Mouse (Mus musculus) CD4-positive helper T cell, adult 2 months (primary cell): ENCODE results near the gene Reln.

Experiments used
- DNase-seq: peaks from one replicate; pipeline ENCODE4 v3.0.0-alpha.2; 2012; ENCODE audit warnings: low read depth, missing footprints, low spot score

Gene Reln

GRCm38 (mm10) chr5:21934173-21934698, 410.3 kb downstream of the Reln start:
- DNase-seq = no peak

GRCm38 (mm10) chr5:21933340-21934075, 411.0 kb downstream of the Reln start:
- DNase-seq = no peak

GRCm38 (mm10) chr5:21931151-21931550, 413.4 kb downstream of the Reln start:
- DNase-seq = no peak

DNA sequence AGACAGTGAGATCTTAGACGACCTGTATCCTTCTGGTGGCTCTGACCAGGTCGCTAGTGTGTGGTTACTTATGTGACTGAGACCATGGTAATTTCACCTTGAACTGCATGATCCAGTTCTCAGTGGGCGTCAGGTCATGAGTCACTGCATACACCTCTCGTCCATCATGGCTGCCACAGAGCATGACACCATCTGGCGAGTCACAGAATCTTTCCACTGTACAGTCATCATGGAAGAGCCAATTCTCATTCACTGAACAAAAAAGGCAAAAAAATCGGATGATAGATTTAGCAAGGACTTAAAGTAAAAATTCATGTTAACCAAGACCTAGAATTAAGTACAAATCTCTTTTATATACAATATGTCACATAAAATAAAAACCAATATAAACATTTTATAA, 424.2 kb downstream of the Reln start:
- no peak for DNase-seq

GRCm38 (mm10) chr5:21919281-21919780, 425.2 kb downstream of the Reln start:
- no peak for DNase-seq

- no peak for DNase-seq
Observed at GRCm38 (mm10) chr5:21915973-21916372, 428.5 kb downstream of the Reln start.

DNA sequence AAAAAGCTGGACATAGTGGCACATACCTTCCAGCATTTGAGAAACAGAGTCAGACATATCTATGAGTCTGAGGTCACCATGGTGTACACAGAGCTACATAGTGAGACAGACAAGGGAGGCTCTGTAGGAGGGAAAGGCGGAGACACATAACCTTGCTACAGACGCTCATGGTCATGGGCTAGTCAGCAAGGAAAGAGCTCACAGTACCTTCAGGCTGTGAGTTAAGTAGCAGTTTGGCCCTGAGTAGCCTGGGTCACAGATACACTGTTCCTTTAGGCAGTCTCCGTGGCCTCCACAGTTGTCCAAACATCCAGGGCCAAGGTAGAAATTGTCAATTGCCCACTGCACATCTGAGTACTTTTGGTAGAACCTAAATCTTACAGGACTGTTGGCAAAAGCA, 429.7 kb downstream of the Reln start:
- no peak for DNase-seq

DNA sequence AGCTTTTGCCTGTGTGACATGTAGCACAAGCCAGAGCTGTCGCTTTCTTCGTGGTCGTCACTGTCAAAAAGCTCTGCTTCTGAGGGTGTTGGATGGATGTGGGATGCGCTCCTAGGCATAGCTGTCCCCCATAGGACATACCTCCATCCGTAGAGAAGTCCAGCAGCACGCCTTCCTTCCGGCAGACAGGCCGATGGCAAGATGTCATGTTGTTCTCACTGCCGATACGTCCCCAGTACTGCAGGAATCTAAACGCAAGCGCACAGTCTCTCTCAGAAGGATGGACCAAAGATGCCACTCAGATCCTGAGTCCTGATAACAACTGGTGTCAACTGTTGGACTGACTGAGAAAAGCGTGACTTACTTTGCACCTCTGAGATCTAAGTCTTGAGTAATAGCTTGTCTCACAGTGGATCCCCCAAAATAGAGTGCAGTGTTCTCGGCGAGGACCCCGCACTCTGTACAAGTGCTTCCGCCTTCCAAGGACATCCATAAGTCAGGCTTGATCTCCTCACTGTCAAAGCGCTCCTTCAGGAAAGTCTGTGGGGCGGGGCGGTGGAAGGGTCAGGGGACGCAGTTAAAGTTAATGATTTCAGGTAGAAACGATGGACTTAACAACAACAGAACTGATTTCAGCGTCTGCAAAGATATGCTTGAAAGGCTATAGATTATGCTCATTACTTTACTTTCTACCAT, 431.5 kb downstream of the Reln start:
- no peak for DNase-seq

- no peak for DNase-seq
Observed at GRCm38 (mm10) chr5:21910726-21911125, 433.8 kb downstream of the Reln start.

GRCm38 (mm10) chr5:21909713-21910112, 434.8 kb downstream of the Reln start:
- DNase-seq = no peak

GRCm38 (mm10) chr5:21901411-21901810, 443.1 kb downstream of the Reln start:
- no peak for DNase-seq

GRCm38 (mm10) chr5:21900891-21901290, 443.6 kb downstream of the Reln start:
- DNase-seq = no peak

GRCm38 (mm10) chr5:21898875-21899274, 445.6 kb downstream of the Reln start:
- no peak for DNase-seq

DNA sequence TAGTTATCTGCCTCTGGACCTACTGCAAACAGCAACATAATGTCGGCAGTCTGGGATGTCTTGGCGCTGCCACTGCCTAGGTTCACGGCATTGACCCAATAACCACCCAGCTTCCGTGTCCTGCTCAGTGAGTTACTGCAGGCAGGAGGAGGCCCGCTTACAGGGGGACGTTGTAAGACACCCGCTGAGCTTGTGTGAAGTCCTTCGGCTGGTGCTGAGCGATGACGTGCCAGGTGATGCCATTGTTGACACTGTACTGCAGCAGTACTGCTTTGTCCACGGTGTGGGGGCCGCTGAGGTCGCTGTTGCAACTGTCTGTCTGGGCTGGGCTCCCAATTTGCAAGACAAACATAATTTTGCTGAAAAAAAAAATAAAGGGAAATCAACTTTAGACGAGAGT, 447.9 kb downstream of the Reln start:
- DNase-seq = no peak

DNA sequence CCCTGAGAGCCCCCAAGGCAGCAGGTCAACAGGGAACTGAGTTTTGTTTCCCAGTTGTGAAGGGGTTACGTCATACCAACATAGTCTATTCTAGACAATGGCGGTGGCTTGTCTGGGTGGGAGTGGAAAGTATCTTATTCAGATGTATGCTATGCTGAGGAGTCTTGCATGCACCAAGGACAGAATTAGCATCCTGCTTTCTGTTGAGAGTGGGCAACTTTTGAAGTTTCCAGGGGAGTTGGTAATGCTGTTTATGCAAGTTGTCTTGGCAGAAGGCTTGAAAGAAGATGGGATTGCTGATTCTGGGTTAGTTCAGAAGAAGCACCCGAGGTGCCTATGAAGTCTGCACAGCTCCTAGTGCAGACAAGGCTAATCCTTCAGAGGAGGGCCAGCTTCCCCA, 450.3 kb downstream of the Reln start:
- DNase-seq = no peak

- DNase-seq = no peak
Observed at GRCm38 (mm10) chr5:21866750-21867149, 477.8 kb downstream of the Reln start.

GRCm38 (mm10) chr5:21866311-21866712, 478.2 kb downstream of the Reln start:
- no peak for DNase-seq

DNA sequence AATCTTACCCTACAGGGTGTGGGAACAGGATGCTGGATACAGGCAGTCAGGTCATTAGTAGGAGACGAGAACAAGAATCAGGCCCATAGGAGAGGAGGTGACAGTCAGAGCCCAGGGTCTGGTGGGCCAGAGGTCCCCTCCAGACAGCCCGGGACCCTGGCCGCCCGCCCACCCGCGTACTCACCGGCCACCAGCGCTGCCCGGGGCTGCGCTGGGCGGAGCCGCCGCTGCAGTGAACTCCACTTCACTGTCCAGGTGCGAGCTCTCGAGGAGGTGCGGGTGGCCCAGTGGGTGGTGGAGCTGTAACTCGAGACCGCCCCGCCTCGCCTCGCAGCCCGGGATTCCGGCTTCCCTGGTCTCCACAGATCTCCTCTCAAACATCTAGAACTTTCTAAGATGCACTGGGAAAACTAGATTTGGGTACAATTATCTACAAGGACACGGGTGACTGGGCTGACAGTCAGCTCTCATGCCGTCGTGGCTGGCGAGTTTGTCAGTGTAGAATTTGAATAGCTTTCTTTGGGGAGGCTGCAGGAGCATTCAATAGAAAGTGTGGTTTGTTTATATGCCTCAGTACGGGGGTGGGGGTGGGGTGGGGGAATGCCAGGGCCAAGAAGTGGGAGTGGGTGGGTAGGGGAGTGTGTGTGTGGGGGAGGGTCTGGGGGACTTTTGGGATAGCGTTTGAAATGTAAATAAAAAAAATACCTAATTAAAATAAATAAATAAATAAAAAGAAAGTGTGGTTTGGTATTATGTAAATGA, 479.0 kb downstream of the Reln start, which contains the start of gene Slc26a5:
TSS of gene Slc26a5 (minus strand) at position 259 of the 762 bp plus-strand sequence.
- no peak for DNase-seq

DNA sequence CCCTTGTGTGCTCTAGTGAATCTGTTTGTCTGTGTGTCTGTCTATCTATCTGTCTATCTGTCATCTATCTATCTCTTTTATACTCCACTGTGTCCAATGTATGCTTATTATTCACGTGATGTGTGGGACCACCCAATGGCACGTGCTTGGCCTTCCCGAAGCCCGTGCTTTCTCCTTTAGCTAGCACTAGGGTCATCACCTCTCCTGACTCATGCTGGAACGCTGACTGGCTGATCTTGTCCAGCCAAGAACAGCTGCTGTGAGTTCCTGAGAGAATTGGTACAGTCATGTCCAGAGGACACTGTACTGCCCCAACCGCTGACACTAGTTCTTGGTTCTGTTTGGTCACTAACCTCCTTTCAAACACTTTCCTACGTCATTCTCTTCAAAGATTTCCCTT, 485.8 kb downstream of the Reln start:
- no peak for DNase-seq

DNA sequence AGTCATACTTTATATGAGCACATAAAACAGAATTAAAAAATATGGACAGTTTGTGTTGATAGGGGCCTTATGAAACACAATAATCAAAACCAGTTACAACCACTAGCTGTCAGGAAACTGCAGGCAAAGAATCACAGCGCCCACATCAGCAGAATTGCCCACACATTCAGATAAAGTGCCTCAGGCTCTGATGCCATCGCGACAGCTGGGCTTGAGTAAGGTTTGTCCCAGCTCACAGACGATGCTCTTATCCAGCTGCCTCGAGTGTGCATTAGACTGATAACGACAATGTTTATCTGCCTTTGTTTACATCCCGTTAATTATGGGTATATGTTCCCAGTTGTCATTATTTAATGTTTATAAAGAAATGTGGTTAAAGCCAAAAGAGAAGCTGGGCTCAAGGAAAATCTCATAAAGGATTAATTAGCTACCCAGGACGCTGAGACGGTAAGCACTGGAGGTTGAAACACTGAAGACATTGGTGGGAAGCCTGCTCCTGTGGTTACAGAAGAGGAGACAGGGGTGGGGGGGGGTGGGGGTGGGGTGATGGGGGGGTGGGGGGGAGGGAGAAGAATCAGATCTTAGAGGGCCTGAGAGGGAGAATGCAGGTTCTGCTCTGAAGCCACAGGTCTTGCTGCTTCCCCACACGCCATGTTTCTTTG, 492.7 kb downstream of the Reln start:
- no peak for DNase-seq

- no peak for DNase-seq
Observed at GRCm38 (mm10) chr5:21847438-21847837, 497.1 kb downstream of the Reln start.
